Mouse (Mus musculus): ENCODE data around the gene Gm21992.
A peak's percentile ranks its signal among the peaks of the same experiment; 100 is the strongest.

The Gm21992 gene

DNA sequence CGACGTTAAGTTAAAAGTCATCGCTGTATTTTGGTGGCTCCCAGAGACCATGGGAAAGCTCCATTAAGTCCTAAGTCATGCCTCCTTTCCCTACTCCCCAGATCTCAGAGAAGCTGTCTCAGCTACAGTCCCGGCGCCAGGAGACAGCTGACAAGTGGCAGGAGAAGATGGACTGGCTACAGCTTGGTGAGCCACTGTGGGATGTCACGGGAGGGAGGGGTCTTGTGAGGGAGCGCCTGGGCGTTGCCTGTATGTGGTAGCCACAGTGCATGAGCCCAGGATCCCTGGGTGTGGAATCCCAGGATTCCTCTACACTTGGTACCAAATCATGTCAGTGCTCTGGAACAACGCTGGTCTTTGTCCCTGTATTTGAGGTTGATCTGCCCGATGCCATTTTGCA, 62.9 kb downstream of the Gm21992 start:
- no peak for DNase-seq (ENCODE audit: low read depth)

DNA sequence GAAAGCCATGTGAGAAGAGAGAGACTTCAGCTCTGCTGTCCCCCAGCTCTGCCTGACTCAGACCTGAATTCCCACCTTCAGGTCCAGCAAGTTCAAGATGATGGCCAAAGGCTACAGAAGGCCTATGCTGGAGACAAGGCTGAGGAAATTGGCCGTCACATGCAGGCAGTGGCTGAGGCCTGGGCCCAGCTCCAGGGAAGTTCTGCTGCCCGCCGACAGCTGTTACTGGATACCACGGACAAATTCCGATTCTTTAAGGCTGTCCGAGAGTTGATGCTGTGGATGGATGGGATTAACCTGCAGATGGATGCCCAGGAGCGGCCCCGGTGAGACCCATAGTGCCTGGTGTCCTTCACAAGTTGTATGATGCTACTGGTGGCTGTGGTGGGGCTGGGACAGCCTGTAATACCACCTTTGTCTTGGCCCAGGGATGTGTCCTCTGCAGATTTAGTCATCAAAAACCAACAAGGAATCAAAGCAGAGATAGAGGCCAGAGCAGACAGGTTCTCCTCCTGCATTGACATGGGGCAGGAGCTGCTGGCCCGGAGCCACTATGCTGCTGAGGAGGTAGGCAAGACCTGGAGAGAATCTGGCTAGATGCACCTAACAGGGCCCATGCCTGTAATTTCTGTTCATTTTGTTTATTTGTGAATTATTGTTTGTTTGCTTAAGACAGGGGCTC, 63.6 kb downstream of the Gm21992 start:
- DNase-seq (ENCODE audit: low read depth), result no peak

DNA sequence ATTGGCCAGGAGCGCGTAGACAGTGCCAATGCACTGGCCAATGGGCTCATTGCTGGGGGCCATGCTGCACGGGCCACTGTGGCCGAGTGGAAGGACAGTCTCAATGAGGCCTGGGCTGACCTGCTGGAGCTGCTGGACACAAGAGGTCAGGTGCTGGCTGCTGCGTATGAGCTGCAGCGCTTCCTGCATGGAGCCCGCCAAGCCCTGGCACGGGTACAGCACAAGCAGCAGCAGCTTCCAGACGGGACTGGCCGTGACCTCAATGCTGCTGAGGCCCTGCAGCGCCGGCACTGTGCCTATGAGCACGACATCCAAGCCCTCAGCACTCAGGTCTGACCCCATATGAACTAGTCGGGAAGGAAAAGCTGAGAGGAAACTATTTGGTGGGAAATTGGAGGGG, 64.8 kb downstream of the Gm21992 start:
- DNase-seq (ENCODE audit: low read depth), result no peak

DNA sequence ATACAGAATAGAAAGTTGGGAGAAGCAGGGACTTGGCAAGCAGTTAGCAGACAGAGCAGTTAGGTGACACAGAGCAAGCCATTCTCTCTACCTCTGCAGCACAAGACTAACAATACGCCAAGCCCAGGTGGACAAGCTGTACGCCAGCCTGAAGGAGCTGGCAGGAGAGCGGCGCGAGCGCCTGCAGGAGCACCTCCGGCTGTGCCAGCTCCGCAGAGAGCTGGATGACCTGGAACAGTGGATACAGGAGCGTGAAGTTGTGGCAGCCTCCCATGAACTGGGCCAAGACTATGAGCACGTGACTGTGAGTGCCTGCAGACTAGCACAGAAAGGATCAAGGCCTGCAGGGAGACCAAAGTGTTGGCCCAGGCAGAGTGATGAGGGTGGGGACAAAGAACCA, 65.7 kb downstream of the Gm21992 start:
- no peak for DNase-seq (ENCODE audit: low read depth)

DNA sequence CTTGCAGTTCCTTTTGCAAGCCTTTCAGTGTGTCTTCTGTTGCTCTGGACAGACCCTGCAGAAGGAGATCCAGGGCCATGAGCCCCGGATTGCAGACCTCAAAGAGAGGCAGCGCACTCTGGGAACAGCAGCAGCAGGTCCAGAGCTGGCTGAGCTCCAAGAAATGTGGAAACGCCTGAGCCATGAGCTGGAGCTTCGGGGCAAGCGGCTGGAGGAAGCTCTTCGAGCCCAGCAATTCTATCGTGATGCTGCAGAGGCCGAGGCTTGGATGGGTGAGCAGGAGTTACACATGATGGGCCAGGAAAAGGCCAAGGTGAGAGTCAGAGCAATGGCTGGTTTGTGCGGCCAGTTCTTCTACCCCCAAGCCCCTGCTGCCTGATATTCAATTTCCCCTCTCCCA, 66.4 kb downstream of the Gm21992 start:
- no peak for DNase-seq (ENCODE audit: low read depth)

DNA sequence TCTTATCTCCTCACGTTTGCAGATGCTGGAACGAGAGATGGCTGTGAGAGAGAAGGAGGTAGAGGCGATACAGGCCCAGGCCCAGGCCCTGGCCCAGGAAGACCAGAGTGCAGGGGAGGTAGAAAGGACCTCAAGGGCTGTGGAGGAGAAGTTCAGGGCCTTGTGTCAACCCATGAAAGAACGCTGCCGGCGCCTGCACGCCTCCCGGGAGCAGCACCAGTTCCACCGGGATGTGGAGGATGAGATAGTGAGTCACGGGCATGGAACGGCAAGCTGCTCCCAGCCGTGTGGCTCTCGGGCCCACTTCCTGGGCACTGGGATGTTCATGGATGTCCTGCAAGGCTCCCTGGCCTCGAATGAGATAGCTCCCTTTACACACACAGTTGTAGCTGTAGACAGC, 67.4 kb downstream of the Gm21992 start:
- no peak for DNase-seq (ENCODE audit: low read depth)

DNA sequence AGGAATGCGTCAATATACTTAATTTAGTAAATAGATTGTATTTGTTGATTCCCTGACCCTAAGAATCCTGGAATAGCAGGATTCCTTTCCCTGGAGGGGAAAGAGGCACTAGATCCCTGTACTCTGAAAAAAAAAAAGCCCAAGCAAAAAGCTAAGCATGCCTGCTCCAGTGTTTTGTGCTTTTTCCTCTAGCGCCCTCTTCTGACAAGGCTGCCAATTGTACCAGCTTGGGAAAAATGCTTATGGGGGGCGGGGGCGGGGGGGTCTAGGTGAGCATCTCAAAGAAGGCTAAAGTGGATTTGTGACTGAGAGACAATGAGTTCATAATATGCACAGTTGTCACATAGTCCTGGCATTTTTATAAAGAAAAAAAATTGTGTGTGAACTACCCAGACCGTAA, 67.9 kb downstream of the Gm21992 start:
- no peak for DNase-seq (ENCODE audit: low read depth)

DNA sequence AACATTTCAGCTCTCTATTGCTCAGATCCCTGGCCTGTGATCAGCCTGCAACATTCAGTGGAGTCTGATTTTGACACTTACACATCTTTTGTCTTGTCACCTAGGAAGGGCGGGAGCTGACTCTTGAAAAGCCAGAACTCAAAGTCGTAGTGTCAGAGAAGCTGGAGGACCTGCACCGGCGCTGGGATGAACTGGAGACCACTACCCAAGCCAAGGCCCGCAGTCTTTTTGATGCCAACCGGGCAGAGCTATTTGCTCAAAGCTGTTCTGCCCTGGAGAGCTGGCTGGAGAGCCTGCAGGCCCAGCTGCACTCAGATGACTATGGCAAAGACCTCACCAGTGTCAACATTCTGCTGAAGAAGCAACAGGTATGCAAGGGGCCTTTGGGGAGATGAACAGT, 69.2 kb downstream of the Gm21992 start:
- DNase-seq (ENCODE audit: low read depth), result no peak

DNA sequence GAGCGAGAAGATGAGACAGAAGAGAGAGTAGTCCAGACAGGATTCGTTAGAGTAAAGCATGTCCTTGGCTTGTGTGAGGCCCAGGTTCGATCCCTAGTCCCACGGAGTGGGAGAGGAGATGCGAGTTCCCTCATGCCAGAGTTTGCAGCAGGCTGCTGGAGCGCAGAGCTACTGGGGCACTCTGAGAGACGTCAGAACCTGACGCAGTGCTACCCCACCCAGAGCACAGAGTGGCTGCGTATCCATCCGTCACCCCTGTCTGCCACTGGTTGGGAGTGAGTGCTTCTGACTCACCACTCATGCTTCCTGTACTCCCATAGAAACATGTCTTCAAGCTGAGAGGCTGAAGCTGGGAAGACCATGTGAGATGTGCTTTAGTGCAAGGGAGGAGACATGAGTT, 69.9 kb downstream of the Gm21992 start:
- no peak for DNase-seq (ENCODE audit: low read depth)

DNA sequence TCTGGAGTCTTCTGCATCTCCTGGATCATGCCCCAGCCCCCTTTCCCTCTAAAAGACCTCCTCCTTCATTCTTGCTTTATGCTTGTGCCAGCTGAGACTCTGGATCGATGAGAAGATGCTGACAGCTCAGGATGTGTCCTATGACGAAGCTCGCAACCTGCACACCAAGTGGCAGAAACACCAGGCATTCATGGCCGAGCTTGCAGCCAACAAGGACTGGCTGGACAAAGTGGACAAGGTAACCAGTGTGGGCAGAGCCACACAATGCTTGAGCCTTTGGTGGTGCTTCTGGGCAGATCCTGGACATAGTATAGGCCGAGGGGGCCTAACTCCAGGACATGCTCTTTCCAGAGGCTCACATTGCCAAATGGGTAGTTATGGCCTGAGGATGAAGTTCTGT, 71.7 kb downstream of the Gm21992 start:
- no peak for DNase-seq (ENCODE audit: low read depth)

DNA sequence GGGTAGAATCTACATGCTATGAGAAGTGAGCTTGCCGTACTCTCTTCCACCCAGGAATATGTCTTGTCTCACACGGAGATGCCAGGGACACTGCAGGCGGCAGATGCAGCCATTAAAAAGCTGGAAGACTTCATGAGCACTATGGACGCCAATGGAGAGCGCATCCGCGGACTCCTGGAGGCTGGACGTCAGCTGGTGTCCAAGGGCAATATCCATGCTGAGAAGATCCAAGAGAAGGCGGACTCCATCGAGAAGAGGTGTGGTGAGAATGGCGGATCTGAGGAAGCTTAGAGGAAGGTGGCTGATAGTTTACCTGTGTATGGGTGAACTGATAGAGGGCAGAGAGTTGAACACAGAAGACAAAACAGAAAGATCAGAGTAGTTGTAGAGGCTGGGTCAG, 72.4 kb downstream of the Gm21992 start:
- DNase-seq (ENCODE audit: low read depth), result no peak

DNA sequence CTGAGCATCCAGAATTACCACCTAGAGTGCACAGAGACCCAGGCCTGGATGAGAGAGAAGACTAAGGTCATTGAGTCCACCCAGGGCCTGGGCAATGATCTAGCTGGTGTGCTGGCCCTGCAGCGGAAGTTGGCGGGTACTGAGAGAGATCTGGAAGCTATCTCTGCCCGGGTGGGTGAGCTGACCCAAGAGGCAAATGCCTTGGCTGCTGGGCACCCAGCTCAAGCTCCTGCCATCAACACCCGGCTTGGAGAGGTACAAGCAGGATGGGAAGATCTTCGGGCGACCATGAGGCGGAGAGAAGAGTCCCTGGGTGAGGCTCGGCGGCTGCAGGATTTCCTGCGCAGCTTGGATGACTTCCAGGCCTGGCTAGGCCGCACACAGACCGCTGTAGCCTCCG, 73.5 kb downstream of the Gm21992 start:
- no peak for DNase-seq (ENCODE audit: low read depth)

DNA sequence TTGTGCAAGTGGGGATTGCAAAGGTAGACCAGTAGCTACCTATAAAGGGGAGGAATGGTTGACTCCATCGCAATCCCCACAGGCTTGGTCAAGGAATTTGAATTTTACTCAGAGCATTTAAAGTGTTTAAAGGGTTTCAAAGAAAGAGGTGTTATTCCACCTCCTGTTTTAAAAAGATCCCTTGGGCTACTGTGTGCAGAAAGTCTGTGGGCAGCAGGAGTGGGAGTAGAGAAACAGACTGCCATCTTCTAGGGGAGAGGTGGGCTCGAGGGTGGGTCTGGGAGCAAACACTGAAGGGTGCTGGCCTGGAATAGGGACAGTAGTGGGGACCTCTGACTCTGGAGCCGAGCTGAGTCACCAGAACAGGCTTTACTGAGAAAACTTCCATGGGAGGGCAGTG, 78.4 kb downstream of the Gm21992 start:
- no peak for DNase-seq (ENCODE audit: low read depth)

DNA sequence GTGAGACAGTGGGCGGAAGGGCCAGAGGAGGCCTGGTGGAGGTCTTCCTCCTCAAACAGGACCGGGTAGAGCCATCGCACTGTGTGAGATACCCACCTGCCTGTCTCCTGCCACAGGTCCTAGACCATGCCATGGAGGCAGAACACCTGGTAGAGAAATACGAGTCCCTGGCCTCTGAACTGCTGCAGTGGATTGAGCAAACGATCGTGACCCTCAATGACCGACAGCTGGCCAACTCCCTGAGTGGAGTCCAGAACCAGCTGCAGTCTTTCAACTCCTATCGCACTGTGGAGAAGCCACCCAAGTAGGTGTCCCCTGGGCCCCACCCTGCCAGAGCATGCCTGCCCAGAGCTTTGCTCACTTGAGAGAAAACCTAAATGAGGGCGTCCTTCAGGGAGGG, 82.2 kb downstream of the Gm21992 start:
- no peak for DNase-seq (ENCODE audit: low read depth)

DNA sequence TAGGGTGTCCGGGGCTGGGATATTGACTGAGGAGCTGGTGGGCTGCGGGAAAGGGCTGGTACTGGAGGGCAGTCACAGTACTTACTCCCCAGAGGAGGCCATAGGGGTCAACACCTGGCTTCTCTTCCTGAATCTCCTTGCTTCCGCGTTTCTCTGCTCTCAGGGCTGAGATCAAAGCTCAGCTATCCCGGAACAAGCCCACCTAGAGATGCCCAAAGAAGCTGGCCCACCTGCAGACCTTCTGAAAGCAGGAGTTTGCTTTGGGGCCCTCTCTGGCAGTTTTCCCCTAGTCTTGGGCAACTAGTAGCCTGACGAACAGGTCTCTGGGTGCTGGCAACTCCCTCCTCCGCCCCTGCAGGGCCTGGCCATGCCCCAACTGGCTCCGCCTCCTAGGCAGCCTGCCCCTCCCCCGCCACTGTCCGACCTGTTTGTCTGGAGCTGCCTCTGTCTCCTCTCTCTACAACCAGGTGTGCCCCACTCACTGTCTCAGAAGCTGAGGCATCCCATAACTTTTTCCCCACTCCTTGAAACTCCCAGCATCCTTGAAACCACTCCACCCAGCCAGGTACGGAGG, 90.7 kb downstream of the Gm21992 start:
- DNase-seq (ENCODE audit: low read depth), result no peak

DNA sequence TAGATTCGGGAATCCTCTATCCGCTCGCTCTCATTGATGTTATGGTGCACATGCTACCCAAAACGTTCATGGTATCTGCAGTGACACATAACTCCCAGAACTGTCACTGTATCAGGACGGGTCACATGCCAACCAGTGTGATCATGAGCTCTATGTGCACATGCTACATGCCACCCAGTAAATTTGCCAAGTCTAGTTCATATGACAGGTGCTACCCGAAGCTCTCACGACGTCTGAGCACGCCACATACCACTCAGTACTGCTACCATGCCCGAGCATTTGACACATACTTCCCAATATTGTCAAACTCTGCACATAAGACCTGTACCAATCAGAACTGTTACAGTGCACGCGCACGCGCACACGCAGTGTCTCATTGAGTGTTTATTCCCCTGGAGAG, 91.3 kb downstream of the Gm21992 start:
- DNase-seq (ENCODE audit: low read depth), result no peak

DNA sequence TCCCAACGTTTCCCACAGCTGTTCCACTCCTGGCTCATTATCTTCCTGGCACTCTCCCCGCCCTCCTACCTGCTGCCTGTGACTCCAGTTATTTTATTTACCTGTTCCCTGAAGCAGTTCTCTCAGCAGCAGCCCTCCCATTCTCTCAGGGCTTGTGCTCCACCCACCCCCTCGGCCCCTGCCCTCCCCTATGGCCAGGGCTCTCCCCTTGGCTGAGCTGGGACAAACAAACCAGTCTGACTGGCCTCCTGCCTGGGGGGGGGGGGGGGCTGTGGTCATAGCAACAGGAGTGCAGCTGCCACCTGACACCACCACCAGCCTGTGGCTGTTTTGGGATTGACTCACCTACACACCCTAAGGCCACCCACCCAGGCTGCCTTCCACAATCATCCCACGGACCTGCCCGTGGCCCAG, 92.1 kb downstream of the Gm21992 start:
- peak; percentile 23 for DNase-seq (ENCODE audit: low read depth)

DNA sequence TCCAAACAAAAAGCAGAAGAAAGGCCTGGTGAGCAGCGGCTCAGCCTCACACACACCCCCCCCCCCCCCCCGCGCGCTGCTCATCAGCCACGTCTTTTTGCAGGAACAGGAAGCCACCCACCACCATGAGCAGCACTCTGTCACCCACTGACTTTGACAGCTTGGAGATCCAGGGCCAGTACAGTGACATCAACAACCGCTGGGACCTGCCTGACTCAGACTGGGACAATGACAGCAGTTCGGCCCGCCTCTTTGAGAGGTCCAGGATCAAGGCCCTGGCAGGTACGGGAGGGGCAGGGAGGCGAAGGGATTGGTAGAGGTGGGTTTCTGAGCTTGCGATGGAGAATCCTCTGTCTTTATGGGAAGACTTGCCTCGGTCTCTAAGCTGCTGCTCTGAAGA, 92.7 kb downstream of the Gm21992 start:
- DNase-seq (ENCODE audit: low read depth), result no peak

DNA sequence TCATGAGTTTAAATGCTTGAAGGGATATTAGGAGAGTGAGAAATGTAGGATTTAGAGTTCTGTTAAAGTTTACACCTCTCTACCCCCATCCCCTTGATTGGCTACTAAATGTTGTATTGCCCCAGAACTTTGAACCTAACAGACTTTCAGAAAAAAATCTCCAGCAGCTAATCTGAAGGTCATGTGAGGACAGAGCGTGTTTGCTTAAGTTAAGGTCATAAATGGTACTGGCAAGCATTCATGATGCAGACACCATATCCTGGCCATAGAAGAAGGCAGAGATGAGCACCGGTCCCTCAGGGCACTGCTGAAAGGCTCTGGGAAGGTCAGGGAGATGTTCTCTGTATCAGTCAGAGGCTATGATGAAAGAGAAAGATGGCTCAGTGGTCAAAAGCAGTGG, 94.1 kb downstream of the Gm21992 start:
- no peak for DNase-seq (ENCODE audit: low read depth)

DNA sequence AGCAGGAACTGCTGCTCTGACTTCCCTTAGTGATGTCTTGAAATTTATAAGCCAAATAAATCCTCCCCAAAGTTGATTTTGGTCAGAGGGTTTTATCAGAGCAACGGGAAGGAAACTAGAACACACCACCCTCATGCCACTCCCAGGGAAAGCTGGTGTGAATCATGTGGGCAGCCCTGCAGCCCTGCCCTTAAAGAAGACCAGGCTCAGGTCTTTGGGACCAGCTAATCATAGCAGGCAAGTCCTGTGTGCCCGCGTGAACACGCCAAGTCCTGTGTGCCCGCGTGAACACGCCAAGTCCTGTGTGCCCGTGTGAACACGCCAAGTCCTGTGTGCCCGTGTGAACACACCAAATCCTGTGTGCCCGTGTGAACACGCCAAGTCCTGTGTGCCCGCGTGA, 94.7 kb downstream of the Gm21992 start:
- no peak for DNase-seq (ENCODE audit: low read depth)

DNA sequence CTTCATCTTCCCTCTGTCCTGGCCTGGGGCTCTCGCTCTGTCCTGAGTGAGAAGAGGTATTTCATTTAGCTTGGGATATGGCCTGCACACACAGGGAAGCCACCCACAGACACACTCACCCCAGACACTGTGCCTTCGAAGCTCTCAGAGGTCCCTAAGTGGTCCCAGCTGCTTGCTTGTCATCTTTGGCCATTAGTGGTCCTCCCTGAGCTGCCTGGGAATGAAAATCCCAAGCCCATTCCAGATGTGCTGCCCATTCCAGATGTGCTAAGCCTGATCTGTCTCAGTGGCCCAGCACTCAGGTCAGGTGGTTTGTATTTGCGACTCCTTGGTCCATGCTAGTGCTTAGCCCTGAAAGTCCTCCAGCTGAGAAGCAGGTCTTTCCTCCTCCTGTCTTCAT, 97.5 kb downstream of the Gm21992 start:
- no peak for DNase-seq (ENCODE audit: low read depth)

DNA sequence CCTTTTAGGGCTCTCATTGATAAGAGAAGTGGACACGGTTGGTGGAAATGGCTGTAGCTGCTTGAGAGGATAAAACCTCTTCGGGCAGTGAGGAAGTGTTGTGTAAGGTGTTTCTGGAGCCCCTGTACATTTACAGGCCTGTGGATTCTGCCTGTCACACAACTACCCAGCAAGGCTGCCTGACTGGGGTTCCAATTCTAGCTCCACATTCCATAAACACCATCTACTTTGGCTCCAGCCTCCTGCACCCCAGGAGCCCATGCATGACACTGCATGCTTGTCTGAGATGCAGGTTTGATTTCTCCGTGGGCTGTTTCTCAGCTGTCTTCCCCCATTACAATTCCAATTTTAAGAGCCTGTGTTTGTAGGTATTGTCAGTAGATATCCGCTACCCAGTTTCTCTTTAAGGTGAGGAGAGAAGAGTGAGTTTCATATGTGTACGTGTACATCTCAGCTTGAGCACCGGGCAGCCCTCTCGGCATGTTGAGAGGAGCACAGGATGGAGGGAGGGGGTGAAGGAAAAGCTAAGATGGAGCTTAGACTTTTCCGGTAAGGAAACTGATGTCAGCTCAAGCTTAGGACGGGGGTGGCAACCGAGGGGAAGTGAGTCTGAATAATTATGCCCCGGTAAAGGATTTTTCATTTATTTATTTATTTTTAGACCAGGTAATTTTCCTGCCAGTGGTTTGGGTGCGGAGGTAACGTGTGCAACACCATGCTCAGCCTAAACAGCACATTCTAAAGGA, 98.5 kb downstream of the Gm21992 start:
- no peak for DNase-seq (ENCODE audit: low read depth)

DNA sequence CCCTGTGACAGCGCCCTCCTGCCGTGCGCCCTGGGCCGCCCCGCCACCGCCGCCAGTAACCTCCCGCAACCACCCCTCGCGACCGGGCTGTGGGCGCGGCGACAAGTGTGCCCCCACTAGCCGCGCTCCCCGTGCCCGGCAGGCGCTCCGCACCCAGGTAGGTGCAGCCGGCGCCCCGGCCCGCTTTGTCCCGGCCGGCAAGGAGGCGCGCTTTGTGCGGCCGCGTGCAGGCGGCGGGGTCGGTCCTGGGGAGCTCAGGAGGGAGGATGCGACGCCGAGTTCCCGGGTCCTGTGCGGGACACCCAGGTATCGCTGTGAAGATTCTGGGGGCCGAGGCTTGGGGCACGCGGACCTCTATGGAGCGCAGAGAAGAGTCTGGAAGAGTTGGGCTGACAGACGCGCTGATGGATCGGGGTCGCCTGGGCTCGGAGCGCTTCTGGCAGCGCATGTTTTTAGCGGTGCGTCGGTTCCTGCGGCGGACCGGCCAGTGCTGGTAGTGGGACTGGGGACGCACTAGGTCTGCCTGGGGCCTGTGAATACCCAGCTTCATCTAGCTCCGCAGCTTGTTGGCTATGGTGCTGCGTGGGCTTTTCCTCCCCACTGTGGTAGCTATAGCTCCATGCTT, 99.1 kb downstream of the Gm21992 start:
- no peak for DNase-seq (ENCODE audit: low read depth)
